Mouse (Mus musculus): Measurements from ENCODE around the gene Slc44a1. TPM values are rescaled to one million over a fixed set of nuclear protein-coding genes. Genes with fewer than 3 reads are reported as not detected.

Slc44a1 gene
- polyA plus RNA-seq, 1 experiment from 2014 or later, result 27.9 TPM

GRCm38 (mm10) chr4:53411958-53412870, 28.0 kb upstream of the Slc44a1 start:
- no peak overlapping the region for H3K4me2 ChIP-seq (replicated peaks; ENCODE audit: low read depth)
- 79% methylated on average over 9 of the region's 9 CpGs for WGBS
- TF ChIP-seq CTCF (IDR thresholded peaks at IDR 0.05; ENCODE audit: low read depth), result no peak
- H3K4me1 ChIP-seq (replicated peaks; ENCODE audit: control insufficient read depth, insufficient read depth, low read length), result no peaks in the 10 kb centered on the region
- no peaks in the 10 kb centered on the region for H3K9me3 ChIP-seq (ENCODE audit: control insufficient read depth)
- no peak overlapping the region for H3K9ac ChIP-seq (ENCODE audit: low read depth, low read length)
- H3K27me3 ChIP-seq (replicated peaks; ENCODE audit: control insufficient read depth, insufficient read depth, low read length), result no peaks in the 10 kb centered on the region
- H3K36me3 ChIP-seq (ENCODE audit: control insufficient read depth, insufficient read depth), result no peaks in the 10 kb centered on the region
- H3K4me3 ChIP-seq (ENCODE audit: low read depth, low read length), result no peak overlapping the region
- no peak for ATAC-seq
- no peak overlapping the region for H3K27ac ChIP-seq (ENCODE audit: low read depth, low read length)

GRCm38 (mm10) chr4:53412991-53413390, 27.2 kb upstream of the Slc44a1 start:
- Histone ChIP-seq H3K4me2 (replicated peaks; ENCODE audit: low read depth) (no peak overlapping the region), H3K4me3 (ENCODE audit: low read depth, low read length) (no peak overlapping the region), H3K4me1 (replicated peaks; ENCODE audit: control insufficient read depth, insufficient read depth, low read length) (no peaks in the 10 kb centered on the region), H3K27me3 (replicated peaks; ENCODE audit: control insufficient read depth, insufficient read depth, low read length) (no peaks in the 10 kb centered on the region), H3K27ac (ENCODE audit: low read depth, low read length) (no peak overlapping the region), H3K9ac (ENCODE audit: low read depth, low read length) (no peak overlapping the region), H3K36me3 (ENCODE audit: control insufficient read depth, insufficient read depth) (no peaks in the 10 kb centered on the region), H3K9me3 (ENCODE audit: control insufficient read depth) (no peaks in the 10 kb centered on the region)
- WGBS, result 83% methylated on average over 6 of the region's 6 CpGs
- no peak for TF ChIP-seq CTCF (IDR thresholded peaks at IDR 0.05; ENCODE audit: low read depth)
- ATAC-seq, result no peak

DNA sequence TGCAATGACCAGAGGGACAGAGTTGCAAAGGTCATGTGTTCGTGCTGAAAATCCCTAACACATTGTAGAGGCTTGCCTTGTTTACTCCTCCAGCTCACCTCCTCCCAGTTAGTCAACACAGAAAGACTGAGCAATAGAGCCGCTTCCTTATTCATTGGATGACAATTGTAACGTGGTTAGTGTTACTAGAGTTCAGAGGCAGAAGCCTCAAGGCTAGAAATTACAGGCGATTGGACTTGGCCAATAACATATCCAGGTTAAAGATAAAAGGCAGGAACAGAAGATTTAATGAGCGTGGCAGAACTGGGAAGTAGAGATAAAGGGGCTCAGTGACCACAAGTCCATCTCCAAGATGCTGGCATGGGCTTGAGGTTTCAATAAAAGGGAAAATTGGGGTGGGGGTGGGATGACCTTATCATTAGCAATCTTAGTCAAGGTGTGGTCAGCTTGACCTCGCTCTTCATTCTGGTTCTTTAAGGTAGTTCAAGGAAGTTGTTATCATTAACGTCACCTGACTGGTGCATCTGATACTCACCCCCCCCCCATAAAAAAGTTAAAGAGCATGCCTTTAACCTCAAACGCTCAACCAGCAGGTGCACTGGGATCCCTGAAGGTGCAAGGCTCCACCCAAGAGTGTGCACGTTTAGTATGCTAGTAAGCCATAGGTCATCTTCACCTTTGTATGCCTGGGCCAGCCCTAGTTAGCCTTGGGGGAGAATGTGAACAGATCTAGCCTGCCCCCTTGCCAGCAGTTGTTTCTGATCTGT, 26.0 kb upstream of the Slc44a1 start:
- ATAC-seq, result peak; percentile 70
- Histone ChIP-seq H3K27me3 (replicated peaks; ENCODE audit: control insufficient read depth, insufficient read depth, low read length) (no peaks in the 10 kb centered on the region), H3K9me3 (ENCODE audit: control insufficient read depth) (no peaks in the 10 kb centered on the region), H3K9ac (ENCODE audit: low read depth, low read length) (no peak overlapping the region), H3K36me3 (ENCODE audit: control insufficient read depth, insufficient read depth) (no peaks in the 10 kb centered on the region), H3K4me2 (replicated peaks; ENCODE audit: low read depth) (no peak overlapping the region), H3K4me3 (ENCODE audit: low read depth, low read length) (no peak overlapping the region), H3K27ac (ENCODE audit: low read depth, low read length) (no peak overlapping the region), H3K4me1 (replicated peaks; ENCODE audit: control insufficient read depth, insufficient read depth, low read length) (no peaks in the 10 kb centered on the region)
- TF ChIP-seq CTCF (IDR thresholded peaks at IDR 0.05; ENCODE audit: low read depth), result no peak
- 41% methylated on average over 9 of the region's 9 CpGs for WGBS

DNA sequence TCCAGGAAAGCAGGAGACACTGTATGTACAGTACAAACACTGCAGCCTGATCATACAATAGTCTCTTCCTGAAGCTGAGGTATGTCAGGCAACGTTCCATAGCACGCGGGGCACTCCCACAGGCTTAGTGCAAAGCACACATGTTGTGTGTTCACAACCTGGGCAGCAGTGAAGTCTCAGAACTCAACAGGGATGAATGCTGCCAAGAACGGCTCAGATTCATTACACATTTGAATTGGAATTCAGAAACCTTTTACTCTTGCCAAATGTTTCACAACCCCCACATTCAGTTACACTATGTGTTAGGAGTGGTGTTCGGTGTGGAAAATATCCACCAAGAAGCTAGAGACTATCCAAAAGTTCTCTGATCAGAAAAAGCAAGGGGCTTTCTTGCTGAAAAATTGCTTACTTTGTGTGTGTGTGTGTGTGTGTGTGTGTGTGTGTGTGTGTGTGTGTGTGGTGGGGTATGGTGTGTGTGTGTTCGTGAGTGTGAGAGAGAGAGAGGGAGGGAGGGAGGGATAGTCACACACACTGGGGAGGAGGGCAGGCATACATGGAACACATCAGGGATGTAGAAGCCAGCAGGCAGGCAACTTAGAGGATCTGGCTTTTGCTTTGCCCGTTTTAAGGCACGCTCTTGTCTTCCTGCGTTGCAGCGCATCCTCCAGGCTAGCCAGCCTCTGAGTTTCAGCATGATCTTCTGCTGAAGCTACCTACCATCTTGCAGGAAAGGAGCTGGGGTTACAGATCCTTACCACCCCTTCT, 24.2 kb upstream of the Slc44a1 start:
- no peaks in the 10 kb centered on the region for H3K4me1 ChIP-seq (replicated peaks; ENCODE audit: control insufficient read depth, insufficient read depth, low read length)
- peak; percentile 34; the same call in 1 of the 2 replicates for ATAC-seq
- TF ChIP-seq CTCF (IDR thresholded peaks at IDR 0.05; ENCODE audit: low read depth), result no peak
- 75% methylated on average over 9 of the region's 10 CpGs for WGBS
- H3K27me3 ChIP-seq (replicated peaks; ENCODE audit: control insufficient read depth, insufficient read depth, low read length), result no peaks in the 10 kb centered on the region
- H3K9me3 ChIP-seq (ENCODE audit: control insufficient read depth), result no peaks in the 10 kb centered on the region
- no peak overlapping the region for H3K4me3 ChIP-seq (ENCODE audit: low read depth, low read length)
- H3K36me3 ChIP-seq (ENCODE audit: control insufficient read depth, insufficient read depth), result no peaks in the 10 kb centered on the region
- H3K9ac ChIP-seq (ENCODE audit: low read depth, low read length), result no peak overlapping the region
- H3K27ac ChIP-seq (ENCODE audit: low read depth, low read length), result no peak overlapping the region
- no peak overlapping the region for H3K4me2 ChIP-seq (replicated peaks; ENCODE audit: low read depth)

- WGBS, result 68% methylated on average over 7 of the region's 7 CpGs
- Histone ChIP-seq H3K4me3 (ENCODE audit: low read depth, low read length) (no peak overlapping the region), H3K9ac (ENCODE audit: low read depth, low read length) (no peak overlapping the region), H3K27ac (ENCODE audit: low read depth, low read length) (no peak overlapping the region), H3K36me3 (ENCODE audit: control insufficient read depth, insufficient read depth) (no peaks in the 10 kb centered on the region), H3K27me3 (replicated peaks; ENCODE audit: control insufficient read depth, insufficient read depth, low read length) (no peaks in the 10 kb centered on the region), H3K4me1 (replicated peaks; ENCODE audit: control insufficient read depth, insufficient read depth, low read length) (no peaks in the 10 kb centered on the region), H3K4me2 (replicated peaks; ENCODE audit: low read depth) (no peak overlapping the region), H3K9me3 (ENCODE audit: control insufficient read depth) (no peaks in the 10 kb centered on the region)
- TF ChIP-seq CTCF (IDR thresholded peaks at IDR 0.05; ENCODE audit: low read depth), result no peak
- ATAC-seq, result no peak
These were observed 23.3 kb upstream of the Slc44a1 start for GRCm38 (mm10) chr4:53416928-53417327.

DNA sequence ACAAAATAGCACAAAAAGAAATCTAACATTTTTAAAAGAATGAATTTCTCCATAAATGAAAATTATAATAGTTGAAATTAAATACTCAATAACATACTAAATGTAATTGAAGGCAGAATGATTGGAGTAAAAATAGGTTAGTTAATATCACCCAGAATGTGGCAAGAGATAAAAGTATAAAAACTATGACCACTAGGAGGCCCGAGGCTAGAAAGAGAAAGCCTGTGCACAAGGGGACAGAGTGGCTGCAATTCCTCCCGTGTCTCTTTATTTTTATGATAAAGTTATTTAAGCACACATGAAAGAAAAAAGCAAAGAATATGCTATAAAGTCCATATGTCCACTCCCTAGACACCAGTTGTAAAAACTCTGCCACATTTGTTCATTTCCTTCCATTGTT, 17.4 kb upstream of the Slc44a1 start:
- Histone ChIP-seq H3K27ac (ENCODE audit: low read depth, low read length) (no peak overlapping the region), H3K9ac (ENCODE audit: low read depth, low read length) (no peak overlapping the region), H3K4me3 (ENCODE audit: low read depth, low read length) (no peak overlapping the region), H3K4me2 (replicated peaks; ENCODE audit: low read depth) (no peak overlapping the region), H3K9me3 (ENCODE audit: control insufficient read depth) (no peaks in the 10 kb centered on the region), H3K36me3 (ENCODE audit: control insufficient read depth, insufficient read depth) (no peaks in the 10 kb centered on the region), H3K27me3 (replicated peaks; ENCODE audit: control insufficient read depth, insufficient read depth, low read length) (no peaks in the 10 kb centered on the region), H3K4me1 (replicated peaks; ENCODE audit: control insufficient read depth, insufficient read depth, low read length) (no peaks in the 10 kb centered on the region)
- WGBS, result 63% methylated on average over 2 of the region's 2 CpGs
- ATAC-seq, result no peak
- TF ChIP-seq CTCF (IDR thresholded peaks at IDR 0.05; ENCODE audit: low read depth), result peak; percentile 51

All from intestine, postnatal 0 days (tissue).